Comparison of ENCODE assay signal across 8 mouse cellular contexts in genomic region chr3:88296110-88296560, GRCm38 (mm10). TPM values are rescaled to one million over a fixed set of nuclear protein-coding genes. Genes with fewer than 3 reads are reported as not detected.
DNase-seq lines count a peak whose midpoint lies in the region; ATAC-seq and TF ChIP-seq lines count a peak whose summit lies in the region.

No protein-coding gene starts in this region.

- WGBS in intestine, postnatal 0 days: under 1% methylated on average over 12 of the region's 12 CpGs
- 1% methylated on average over 12 of the region's 12 CpGs for WGBS in small intestine, adult 2 months

- TF ChIP-seq CTCF in intestine, postnatal 0 days (IDR thresholded peaks at IDR 0.05; ENCODE audit: low read depth): no peak
- TF ChIP-seq CTCF in small intestine, adult 2 months (IDR thresholded peaks at IDR 0.05; ENCODE audit: extremely low read depth, insufficient read length, insufficient replicate concordance, low read depth, low read length): no peak

- no peaks in the 10 kb centered on the region for H3K9me3 ChIP-seq in megakaryocyte, embryonic 14.5 days
- no peaks in the 10 kb centered on the region for H3K9me3 ChIP-seq in intestine, postnatal 0 days (ENCODE audit: control insufficient read depth)

- H3K4me1 ChIP-seq in megakaryocyte, embryonic 14.5 days: peaks cover 40% of the 10 kb centered on the region
- H3K4me1 ChIP-seq in intestine, postnatal 0 days (replicated peaks; ENCODE audit: control insufficient read depth, insufficient read depth, low read length): peaks cover 8% of the 10 kb centered on the region
- no peaks in the 10 kb centered on the region for H3K4me1 ChIP-seq in small intestine, adult 2 months (ENCODE audit: control insufficient read depth, insufficient read depth, insufficient read length, low read length)

- no peaks in the 10 kb centered on the region for H3K27me3 ChIP-seq in megakaryocyte, embryonic 14.5 days (replicated peaks)
- no peaks in the 10 kb centered on the region for H3K27me3 ChIP-seq in intestine, postnatal 0 days (replicated peaks; ENCODE audit: control insufficient read depth, insufficient read depth, low read length)
- no peaks in the 10 kb centered on the region for H3K27me3 ChIP-seq in small intestine, adult 2 months (ENCODE audit: control insufficient read depth, insufficient read depth, low read length)

- no peak for ATAC-seq in megakaryocyte, adult 5-6 weeks (ENCODE audit: poor library complexity, severe bottlenecking)
- no peak for ATAC-seq in intestine, postnatal 0 days
- ATAC-seq in megakaryocyte-erythroid progenitor cell, adult 5-6 weeks (replicated peaks; ENCODE audit: low FRiP score, low TSS enrichment, poor library complexity, severe bottlenecking): no peak

- peak overlapping the region; percentile 98 for H3K4me3 ChIP-seq in megakaryocyte, embryonic 14.5 days (replicated peaks)
- H3K4me3 ChIP-seq in intestine, postnatal 0 days (ENCODE audit: low read depth, low read length): peak overlapping the region; percentile 80
- H3K4me3 ChIP-seq in small intestine, adult 2 months (ENCODE audit: low read depth, low read length): peak overlapping the region; percentile 65

- peak; percentile 21 for DNase-seq in adrenal gland, postnatal 14 days
- no peak for DNase-seq in adrenal gland, postnatal 4 days (ENCODE audit: low spot score in 2 of 2)
- DNase-seq in adrenal gland, adult 2 months: no peak

- peak overlapping the region; percentile 28 for H3K9ac ChIP-seq in intestine, postnatal 0 days (ENCODE audit: low read depth, low read length)

- peaks cover 24% of the 10 kb centered on the region for H3K36me3 ChIP-seq in megakaryocyte, embryonic 14.5 days (replicated peaks; ENCODE audit: low read length)
- H3K36me3 ChIP-seq in intestine, postnatal 0 days (ENCODE audit: control insufficient read depth, insufficient read depth): peaks cover 18% of the 10 kb centered on the region
- peaks cover 12% of the 10 kb centered on the region for H3K36me3 ChIP-seq in small intestine, adult 2 months (ENCODE audit: control insufficient read depth, insufficient read depth, low read length)

- TF ChIP-seq POLR2A in small intestine, adult 2 months (IDR thresholded peaks at IDR 0.05; ENCODE audit: low read depth, low read length): no peak

- H3K27ac ChIP-seq in intestine, postnatal 0 days (ENCODE audit: low read depth, low read length): peak overlapping the region; percentile 75; the same call in 1 of the 2 replicates
- H3K27ac ChIP-seq in small intestine, adult 2 months (ENCODE audit: insufficient read depth, low read depth, low read length): peak overlapping the region; percentile 96

- H3K4me2 ChIP-seq in intestine, postnatal 0 days (replicated peaks; ENCODE audit: low read depth): peak overlapping the region; percentile 71

RNA-seq across cellular contexts. Expression of gene Tsacc, which starts 0.7 kb away (rescaled TPM):
- total RNA-seq in adrenal gland, postnatal 14 days (2021): 8.3 and 9.7 TPM in 2 replicates
- total RNA-seq in adrenal gland, postnatal 4 days (2021): 10 to 100 TPM in 1 of 2 experiments, 1 to 10 TPM in 1; 8.0 to 11.0 TPM
- polyA plus RNA-seq in megakaryocyte, embryonic 14.5 days (2012; ENCODE audit: insufficient read depth, low replicate concordance): 2.0 TPM in 1 of 2 replicates, not detected in the other
- total RNA-seq in megakaryocyte, adult 5-6 weeks (2015): 2.8 and 6.6 TPM in 2 replicates
- 0.95 and 3.5 TPM in 2 replicates for total RNA-seq in megakaryocyte, adult 5-6 weeks (2017)
- 6.1 and 7.2 TPM in 2 replicates for polyA plus RNA-seq in intestine, postnatal 0 days (2015; fragmentation: Nextera tagmentation; extraction: Ambion mirVana)
- 0.76 and 0.99 TPM in 2 replicates for polyA plus RNA-seq in small intestine, adult 2 months (2012; rRNA removed)
- total RNA-seq in megakaryocyte-erythroid progenitor cell, adult 5-6 weeks (2014; fragmentation: Nextera tagmentation): 7.2 and 19.5 TPM in 2 replicates
- total RNA-seq in megakaryocyte-erythroid progenitor cell, adult 5-6 weeks (2017): 9.8 TPM in 1 of 2 replicates, not detected in the other
- total RNA-seq in adrenal gland, adult 2 months (2021): 10 to 100 TPM in 1 of 2 experiments, 1 to 10 TPM in 1; 5.7 to 10.6 TPM
- polyA plus RNA-seq in adrenal gland, adult 2 months (2012; rRNA removed): 1.9 and 2.3 TPM in 2 replicates

RNA-seq across cellular contexts. Expression of gene Cct3, which starts 0.8 kb away (rescaled TPM):
- total RNA-seq in adrenal gland, postnatal 14 days (2021): 255 and 265 TPM in 2 replicates
- 100 to 1,000 TPM; 272 to 299 TPM for total RNA-seq in adrenal gland, postnatal 4 days (2021)
- polyA plus RNA-seq in megakaryocyte, embryonic 14.5 days (2012; ENCODE audit: insufficient read depth, low replicate concordance): 7.1 and 29.4 TPM in 2 replicates
- total RNA-seq in megakaryocyte, adult 5-6 weeks (2015): 153 and 179 TPM in 2 replicates
- 90.2 and 91.2 TPM in 2 replicates for total RNA-seq in megakaryocyte, adult 5-6 weeks (2017)
- 170 and 175 TPM in 2 replicates for polyA plus RNA-seq in intestine, postnatal 0 days (2015; fragmentation: Nextera tagmentation; extraction: Ambion mirVana)
- polyA plus RNA-seq in small intestine, adult 2 months (2012; rRNA removed): 46.0 and 73.9 TPM in 2 replicates
- total RNA-seq in megakaryocyte-erythroid progenitor cell, adult 5-6 weeks (2014; fragmentation: Nextera tagmentation): 703 and 802 TPM in 2 replicates
- 484 and 489 TPM in 2 replicates for total RNA-seq in megakaryocyte-erythroid progenitor cell, adult 5-6 weeks (2017)
- total RNA-seq in adrenal gland, adult 2 months (2021): 100 to 1,000 TPM; 218 to 316 TPM
- 48.9 and 64.9 TPM in 2 replicates for polyA plus RNA-seq in adrenal gland, adult 2 months (2012; rRNA removed)

RNA-seq across cellular contexts. Expression of gene Gm38392, which starts 9.1 kb away (rescaled TPM):
- total RNA-seq in adrenal gland, postnatal 14 days (2021): 0.96 and 1.5 TPM in 2 replicates
- total RNA-seq in adrenal gland, postnatal 4 days (2021): 1 to 10 TPM in 1 of 2 experiments, under 1 TPM in 1; 0.65 to 1.4 TPM
- polyA plus RNA-seq in megakaryocyte, embryonic 14.5 days (2012; ENCODE audit: insufficient read depth, low replicate concordance): not detected in 2 replicates
- total RNA-seq in megakaryocyte, adult 5-6 weeks (2015): not detected in 2 replicates
- not detected in 2 replicates for total RNA-seq in megakaryocyte, adult 5-6 weeks (2017)
- 0.13 and 0.18 TPM in 2 replicates for polyA plus RNA-seq in intestine, postnatal 0 days (2015; fragmentation: Nextera tagmentation; extraction: Ambion mirVana)
- not detected in 2 replicates for polyA plus RNA-seq in small intestine, adult 2 months (2012; rRNA removed)
- total RNA-seq in megakaryocyte-erythroid progenitor cell, adult 5-6 weeks (2014; fragmentation: Nextera tagmentation): not detected in 2 replicates
- total RNA-seq in megakaryocyte-erythroid progenitor cell, adult 5-6 weeks (2017): not detected in 2 replicates
- 1 to 10 TPM; 1.7 to 1.9 TPM for total RNA-seq in adrenal gland, adult 2 months (2021)
- 0.26 TPM in 1 of 2 replicates, not detected in the other for polyA plus RNA-seq in adrenal gland, adult 2 months (2012; rRNA removed)

RNA-seq across cellular contexts. Expression of gene Glmp, which starts 28.7 kb away (rescaled TPM):
- 139 and 159 TPM in 2 replicates for total RNA-seq in adrenal gland, postnatal 14 days (2021)
- 100 to 1,000 TPM; 163 to 166 TPM for total RNA-seq in adrenal gland, postnatal 4 days (2021)
- 31.1 and 138 TPM in 2 replicates for polyA plus RNA-seq in megakaryocyte, embryonic 14.5 days (2012; ENCODE audit: insufficient read depth, low replicate concordance)
- total RNA-seq in megakaryocyte, adult 5-6 weeks (2015): 146 and 170 TPM in 2 replicates
- total RNA-seq in megakaryocyte, adult 5-6 weeks (2017): 40.6 and 45.1 TPM in 2 replicates
- 589 and 649 TPM in 2 replicates for polyA plus RNA-seq in intestine, postnatal 0 days (2015; fragmentation: Nextera tagmentation; extraction: Ambion mirVana)
- 82.0 and 181 TPM in 2 replicates for polyA plus RNA-seq in small intestine, adult 2 months (2012; rRNA removed)
- total RNA-seq in megakaryocyte-erythroid progenitor cell, adult 5-6 weeks (2014; fragmentation: Nextera tagmentation): 39.2 and 70.5 TPM in 2 replicates
- 7.0 and 19.7 TPM in 2 replicates for total RNA-seq in megakaryocyte-erythroid progenitor cell, adult 5-6 weeks (2017)
- total RNA-seq in adrenal gland, adult 2 months (2021): 100 to 1,000 TPM; 229 to 231 TPM
- polyA plus RNA-seq in adrenal gland, adult 2 months (2012; rRNA removed): 145 and 186 TPM in 2 replicates

RNA-seq across cellular contexts. Expression of gene Tmem79, which starts 39.8 kb away (rescaled TPM):
- 15.9 and 22.2 TPM in 2 replicates for total RNA-seq in adrenal gland, postnatal 14 days (2021)
- total RNA-seq in adrenal gland, postnatal 4 days (2021): 1 to 10 TPM; 3.5 to 3.7 TPM
- 2.3 TPM in 1 of 2 replicates, not detected in the other for polyA plus RNA-seq in megakaryocyte, embryonic 14.5 days (2012; ENCODE audit: insufficient read depth, low replicate concordance)
- 2.6 TPM in 1 of 2 replicates, not detected in the other for total RNA-seq in megakaryocyte, adult 5-6 weeks (2015)
- 1.2 TPM in 1 of 2 replicates, not detected in the other for total RNA-seq in megakaryocyte, adult 5-6 weeks (2017)
- 13.5 and 14.0 TPM in 2 replicates for polyA plus RNA-seq in intestine, postnatal 0 days (2015; fragmentation: Nextera tagmentation; extraction: Ambion mirVana)
- 32.5 and 47.1 TPM in 2 replicates for polyA plus RNA-seq in small intestine, adult 2 months (2012; rRNA removed)
- total RNA-seq in megakaryocyte-erythroid progenitor cell, adult 5-6 weeks (2014; fragmentation: Nextera tagmentation): 1.7 and 7.8 TPM in 2 replicates
- total RNA-seq in megakaryocyte-erythroid progenitor cell, adult 5-6 weeks (2017): 1.4 and 2.0 TPM in 2 replicates
- 10 to 100 TPM; 13.9 to 14.1 TPM for total RNA-seq in adrenal gland, adult 2 months (2021)
- 20.1 and 22.3 TPM in 2 replicates for polyA plus RNA-seq in adrenal gland, adult 2 months (2012; rRNA removed)
